Mouse (Mus musculus) E14TG2a.4 (cell line): Measurements from ENCODE around the gene Nuf2.
"Not testable (repeated sequence)": the region's sequence is repeated elsewhere in the genome, so short reads cannot be mapped to it uniquely, and the experiment has no call there.

Experiments
- H3K27me3 ChIP-seq: 2 replicates; pipeline ENCODE4 v1.6.1; 2014; ENCODE audit warnings: low read length, control low read depth; ENCODE audit not compliant: insufficient read depth
- H3K36me3 ChIP-seq: 2 replicates; pipeline ENCODE4 v1.6.1; 2014; ENCODE audit warnings: low read length, control low read depth; ENCODE audit not compliant: insufficient read depth
- H3K4me1 ChIP-seq: replicated peaks from 2 replicates; pipeline ENCODE4 v1.6.1; 2014; ENCODE audit warnings: low read depth, low read length, control low read depth
- H3K4me3 ChIP-seq: replicated peaks from 2 replicates; pipeline ENCODE4 v1.5.1; 2014; ENCODE audit warnings: mild to moderate bottlenecking, low read length
- H3K9me3 ChIP-seq: 2 replicates; pipeline ENCODE4 v1.6.1; 2014; ENCODE audit warnings: low read length, control low read depth
- CTCF ChIP-seq: conservative IDR thresholded peaks from 2 replicates; pipeline ENCODE4 v1.5.1; 2014; ENCODE audit warnings: low read length
- NANOG ChIP-seq: IDR thresholded peaks from 2 replicates; pipeline ENCODE4 v1.6.1; 2014; ENCODE audit warnings: borderline replicate concordance, low read length, mixed read lengths
- POU5F1 ChIP-seq: IDR thresholded peaks from 2 replicates; pipeline ENCODE4 v1.6.1; 2014; ENCODE audit warnings: low read length, borderline replicate concordance

The Nuf2 gene

DNA sequence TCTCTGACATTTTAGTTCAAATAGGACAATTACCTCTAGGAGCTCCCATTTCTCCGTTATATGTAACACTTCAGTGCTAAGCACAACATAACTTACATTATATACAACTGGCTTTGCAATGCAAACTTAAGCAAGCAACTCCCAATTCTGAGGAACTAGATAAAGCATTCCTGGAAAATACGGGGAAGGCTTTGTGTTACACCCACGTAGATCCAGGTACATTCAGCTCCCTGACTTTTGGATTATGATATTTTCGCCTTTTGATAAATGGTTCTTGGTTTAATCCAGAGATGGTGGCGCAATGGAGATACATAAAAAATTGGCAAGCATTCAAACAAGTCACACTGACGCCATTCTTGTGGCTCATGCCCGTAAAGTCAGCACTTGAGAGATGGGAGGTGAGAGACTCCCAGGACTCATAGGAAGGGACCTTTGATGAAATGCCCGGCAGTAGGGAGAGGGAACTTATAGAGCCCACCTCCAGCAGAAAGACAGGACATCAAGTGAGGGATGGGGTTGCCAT lies 1.2 kb downstream of the Nuf2 start:
- no peak for TF ChIP-seq NANOG
- TF ChIP-seq POU5F1: no peak
- no peak for TF ChIP-seq CTCF
- peaks cover 28% of the 10 kb centered on the region for H3K36me3 ChIP-seq

DNA sequence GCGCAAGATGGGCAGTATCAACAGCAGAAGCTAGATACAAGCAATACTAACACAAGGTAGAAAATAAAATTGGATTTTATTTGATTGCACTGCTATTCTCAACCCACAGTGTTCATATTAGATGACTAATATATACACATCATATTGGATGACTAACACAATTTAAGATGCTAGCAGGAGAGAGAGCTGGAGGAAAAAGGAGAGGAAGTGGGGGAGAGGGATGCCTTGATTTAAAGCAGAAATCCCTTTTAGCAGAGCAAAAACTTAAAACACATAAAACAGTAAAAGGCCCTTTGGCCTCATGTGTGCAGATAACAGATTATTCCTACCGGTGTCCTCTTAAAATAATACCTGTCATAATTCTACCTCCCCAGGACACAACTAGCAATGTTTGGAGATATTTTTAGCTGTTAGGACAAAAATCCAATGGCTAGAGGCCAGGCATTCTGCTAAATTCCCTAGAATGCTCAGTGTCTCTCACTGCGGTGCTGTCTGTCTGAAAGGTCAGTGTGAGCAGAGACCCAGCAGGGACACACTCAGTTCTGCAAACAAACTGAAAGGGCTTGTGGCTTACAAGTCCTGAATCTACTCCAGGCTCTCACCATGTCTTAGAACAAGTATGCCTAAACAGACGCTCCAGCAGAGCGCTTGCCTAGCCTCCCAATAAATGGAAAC lies 5.1 kb downstream of the Nuf2 start:
- Histone ChIP-seq H3K4me1 (peaks cover 16% of the 10 kb centered on the region), H3K4me3 (no peak overlapping the region), H3K27me3 (no peaks in the 10 kb centered on the region), H3K36me3 (peaks cover 64% of the 10 kb centered on the region), H3K9me3 (no peaks in the 10 kb centered on the region)
- TF ChIP-seq NANOG (no peak), CTCF (no peak), POU5F1 (no peak)

More for the DNA sequence above, 1.2 kb downstream of the Nuf2 start:
- Histone ChIP-seq H3K4me1 (peaks cover 16% of the 10 kb centered on the region), H3K27me3 (no peaks in the 10 kb centered on the region), H3K9me3 (no peaks in the 10 kb centered on the region), H3K4me3 (peak overlapping the region; percentile 92)

DNA sequence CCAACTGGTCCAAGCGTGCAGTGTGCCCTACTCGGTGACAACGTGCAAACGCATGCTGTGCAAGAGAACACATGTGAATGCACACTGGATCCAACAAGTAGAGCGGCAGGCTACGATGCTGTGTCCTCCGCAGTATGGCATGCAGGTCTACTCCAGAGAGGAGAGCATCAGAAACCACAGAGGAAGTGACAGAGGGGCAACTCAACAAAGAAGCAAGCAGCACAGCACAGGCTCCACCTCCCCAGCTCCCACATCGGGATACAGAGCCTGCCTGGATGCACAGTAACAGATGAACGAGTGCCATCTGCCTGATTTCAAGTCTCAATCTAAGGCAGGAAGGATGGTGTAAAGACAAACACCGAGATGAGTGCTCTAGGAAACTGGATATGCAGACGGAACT lies 11.9 kb downstream of the Nuf2 start:
- TF ChIP-seq NANOG (no peak), CTCF (no peak), POU5F1 (no peak)
- no peaks in the 10 kb centered on the region for H3K4me1 ChIP-seq
- H3K36me3 ChIP-seq: peaks cover 63% of the 10 kb centered on the region
- H3K27me3 ChIP-seq: no peaks in the 10 kb centered on the region
- no peak overlapping the region for H3K4me3 ChIP-seq
- no peaks in the 10 kb centered on the region for H3K9me3 ChIP-seq

DNA sequence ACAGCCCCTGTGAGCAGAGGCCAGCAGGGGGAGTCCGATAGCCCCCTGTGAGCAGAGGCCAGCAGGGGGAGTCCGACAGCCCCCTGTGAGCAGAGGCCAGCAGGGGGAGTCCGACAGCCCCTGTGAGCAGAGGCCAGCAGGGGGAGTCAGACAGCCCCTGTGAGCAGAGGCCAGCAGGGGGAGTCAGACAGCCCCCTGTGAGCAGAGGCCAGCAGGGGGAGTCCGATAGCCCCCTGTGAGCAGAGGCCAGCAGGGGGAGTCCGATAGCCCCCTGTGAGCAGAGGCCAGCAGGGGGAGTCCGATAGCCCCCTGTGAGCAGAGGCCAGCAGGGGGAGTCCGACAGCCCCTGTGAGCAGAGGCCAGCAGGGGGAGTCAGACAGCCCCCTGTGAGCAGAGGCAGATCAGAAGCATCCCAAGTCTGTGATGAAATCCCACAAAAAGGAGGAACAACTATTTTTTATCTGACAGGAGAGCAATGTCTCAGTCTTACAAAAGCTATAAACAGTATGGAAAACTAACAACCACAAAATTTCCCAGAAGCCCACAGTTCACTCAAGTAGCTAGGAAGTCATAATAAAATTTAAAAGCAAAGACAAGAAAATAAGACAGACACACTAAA lies 13.3 kb downstream of the Nuf2 start:
- not testable (repeated sequence) for H3K4me1 ChIP-seq, H3K9me3 ChIP-seq, H3K4me3 ChIP-seq, H3K27me3 ChIP-seq
- H3K36me3 ChIP-seq: peaks cover 59% of the 10 kb centered on the region

DNA sequence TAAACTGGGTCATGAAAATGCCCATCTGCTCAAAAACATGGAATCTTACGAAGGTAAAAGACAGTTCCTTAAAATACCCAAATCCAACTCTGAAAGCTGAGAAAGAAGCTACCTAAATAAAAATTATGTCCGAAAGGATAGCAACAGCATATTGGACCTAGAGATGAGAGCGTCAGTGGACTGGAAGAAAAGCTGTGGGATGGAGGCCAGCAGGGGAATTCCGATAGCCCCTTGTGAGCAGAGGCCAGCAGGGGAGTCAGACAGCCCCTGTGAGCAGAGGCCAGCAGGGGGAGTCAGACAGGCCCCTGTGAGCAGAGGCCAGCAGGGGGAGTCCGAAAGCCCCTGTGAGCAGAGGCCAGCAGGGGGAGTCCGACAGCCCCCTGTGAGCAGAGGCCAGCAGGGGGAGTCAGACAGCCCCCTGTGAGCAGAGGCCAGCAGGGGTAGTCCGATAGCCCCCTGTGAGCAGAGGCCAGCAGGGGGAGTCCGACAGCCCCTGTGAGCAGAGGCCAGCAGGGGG lies 13.8 kb downstream of the Nuf2 start:
- Histone ChIP-seq H3K4me1 (no peaks in the 10 kb centered on the region), H3K36me3 (peaks cover 59% of the 10 kb centered on the region), H3K9me3 (no peaks in the 10 kb centered on the region), H3K4me3 (no peak overlapping the region), H3K27me3 (no peaks in the 10 kb centered on the region)
- TF ChIP-seq CTCF: no peak
- TF ChIP-seq POU5F1: no peak
- TF ChIP-seq NANOG: no peak

DNA sequence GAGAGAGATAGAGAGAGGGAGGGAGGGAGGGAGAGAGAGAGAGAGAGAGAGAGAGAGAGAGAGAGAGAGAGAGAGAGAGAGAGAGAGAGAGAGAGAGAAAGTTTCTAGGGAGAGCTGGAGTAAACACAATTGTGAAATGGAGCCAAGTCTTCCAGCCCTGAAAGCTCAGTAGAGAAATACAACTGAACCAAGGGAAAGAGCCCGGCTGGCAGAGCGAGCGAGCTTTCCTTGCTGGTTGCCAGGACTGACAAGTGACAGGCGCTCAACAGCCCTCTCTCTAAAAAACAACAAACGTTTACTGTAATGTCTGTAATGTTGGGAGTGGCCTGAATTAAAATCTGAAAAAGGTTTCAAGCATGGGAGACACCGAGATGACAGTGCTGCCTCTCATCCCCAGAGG lies 24.9 kb downstream of the Nuf2 start:
- H3K4me3 ChIP-seq: no peak overlapping the region
- no peaks in the 10 kb centered on the region for H3K27me3 ChIP-seq
- TF ChIP-seq CTCF (no peak), POU5F1 (no peak), NANOG (no peak)
- H3K4me1 ChIP-seq: no peaks in the 10 kb centered on the region
- H3K36me3 ChIP-seq: peaks cover 75% of the 10 kb centered on the region
- H3K9me3 ChIP-seq: 0 out of 2 replicates have a peak, but pooled peaks cover under 1% of the 10 kb centered on the region

DNA sequence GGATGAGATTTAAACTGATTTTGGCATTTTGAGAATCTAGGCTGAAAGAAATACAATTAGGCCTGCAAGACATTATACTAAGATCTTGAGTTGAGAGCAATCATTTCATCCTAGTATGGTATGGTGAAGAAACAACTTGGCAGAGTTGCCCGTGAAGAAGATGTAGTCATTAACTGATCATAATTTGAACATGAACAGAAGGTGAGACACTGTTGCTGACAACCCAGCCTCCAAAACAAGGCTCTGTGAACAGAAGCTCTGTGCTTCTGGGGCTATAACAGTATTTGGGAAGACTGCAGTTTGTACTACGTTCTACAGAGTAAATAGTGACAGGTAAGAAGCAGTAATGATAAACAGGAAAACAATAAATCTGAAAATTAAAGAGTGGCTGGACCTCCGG lies 28.4 kb downstream of the Nuf2 start:
- H3K4me1 ChIP-seq: no peaks in the 10 kb centered on the region
- H3K4me3 ChIP-seq: no peak overlapping the region
- TF ChIP-seq POU5F1 (no peak), NANOG (no peak), CTCF (no peak)
- no peaks in the 10 kb centered on the region for H3K27me3 ChIP-seq
- peaks cover 85% of the 10 kb centered on the region for H3K36me3 ChIP-seq
- 0 out of 2 replicates have a peak, but pooled peaks cover 3% of the 10 kb centered on the region for H3K9me3 ChIP-seq

DNA sequence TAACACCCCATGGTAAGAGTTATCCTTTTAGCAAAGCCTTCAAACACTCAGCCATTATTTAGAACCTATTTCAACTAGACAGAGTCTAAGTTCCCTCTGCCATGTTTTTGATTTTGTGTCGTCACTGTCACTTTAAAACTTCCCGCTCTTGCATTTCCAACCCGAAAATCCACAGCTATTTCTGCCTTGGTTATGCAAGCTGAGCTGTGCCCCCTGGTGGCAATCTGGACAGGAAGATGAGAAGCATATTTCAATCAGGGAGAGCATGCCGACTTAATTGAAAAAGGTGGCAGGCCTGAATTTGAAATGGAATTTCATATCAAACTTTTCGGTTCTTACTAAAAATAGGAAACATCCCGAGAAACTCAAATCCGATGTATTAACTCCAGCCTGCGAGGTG lies 35.6 kb downstream of the Nuf2 start:
- no peak overlapping the region for H3K4me3 ChIP-seq
- peak; percentile 31 for TF ChIP-seq CTCF
- TF ChIP-seq POU5F1: no peak
- TF ChIP-seq NANOG: no peak
- H3K4me1 ChIP-seq: no peaks in the 10 kb centered on the region
- H3K27me3 ChIP-seq: no peaks in the 10 kb centered on the region; the same call in 1 of the 2 replicates
- H3K36me3 ChIP-seq: peaks cover 22% of the 10 kb centered on the region
- H3K9me3 ChIP-seq: no peaks in the 10 kb centered on the region
